Mouse (Mus musculus): Measurements from ENCODE around the gene Tph2. TPM values are rescaled to one million over a fixed set of nuclear protein-coding genes. Genes with fewer than 3 reads are reported as not detected.

Tph2 gene
- polyA plus RNA-seq, 1 experiment from 2014 or later: 0.25 TPM

GRCm38 (mm10) chr10:115160289-115160688 is 24.5 kb downstream of the Tph2 start:
- Histone ChIP-seq H3K27me3 (replicated peaks; ENCODE audit: control insufficient read depth, insufficient read depth, low read length) (no peaks in the 10 kb centered on the region), H3K27ac (ENCODE audit: low read length) (no peak overlapping the region), H3K4me2 (ENCODE audit: low read length) (no peak overlapping the region), H3K4me3 (replicated peaks; ENCODE audit: low read length) (no peak overlapping the region), H3K4me1 (replicated peaks; ENCODE audit: control insufficient read depth, insufficient read depth, low read length) (0 out of 2 replicates have a peak, but pooled peaks cover 3% of the 10 kb centered on the region), H3K9ac (replicated peaks; ENCODE audit: low read depth, low read length) (no peak overlapping the region), H3K36me3 (ENCODE audit: control insufficient read depth, insufficient read depth) (no peaks in the 10 kb centered on the region), H3K9me3 (ENCODE audit: control insufficient read depth, low read length) (peaks cover 2% of the 10 kb centered on the region; the same call in 1 of the 2 replicates)
- WGBS: 73% methylated on average over 5 of the region's 5 CpGs
- ATAC-seq: no peak

- no peak overlapping the region for H3K4me2 ChIP-seq (ENCODE audit: low read length)
Observed at GRCm38 (mm10) chr10:115147308-115147707, 37.5 kb downstream of the Tph2 start.

GRCm38 (mm10) chr10:115146257-115146898 is 38.4 kb downstream of the Tph2 start:
- Histone ChIP-seq H3K4me3 (replicated peaks; ENCODE audit: low read length) (no peak overlapping the region), H3K9me3 (ENCODE audit: control insufficient read depth, low read length) (no peaks in the 10 kb centered on the region), H3K27me3 (replicated peaks; ENCODE audit: control insufficient read depth, insufficient read depth, low read length) (no peaks in the 10 kb centered on the region), H3K4me1 (replicated peaks; ENCODE audit: control insufficient read depth, insufficient read depth, low read length) (no peaks in the 10 kb centered on the region), H3K4me2 (ENCODE audit: low read length) (no peak overlapping the region), H3K27ac (ENCODE audit: low read length) (no peak overlapping the region), H3K9ac (replicated peaks; ENCODE audit: low read depth, low read length) (no peak overlapping the region), H3K36me3 (ENCODE audit: control insufficient read depth, insufficient read depth) (no peaks in the 10 kb centered on the region)
- 80% methylated on average over 8 of the region's 8 CpGs for WGBS
- peak; percentile 69 for ATAC-seq

More at GRCm38 (mm10) chr10:115147308-115147707, 37.5 kb downstream of the Tph2 start:
- Histone ChIP-seq H3K27me3 (replicated peaks; ENCODE audit: control insufficient read depth, insufficient read depth, low read length) (no peaks in the 10 kb centered on the region), H3K27ac (ENCODE audit: low read length) (no peak overlapping the region), H3K9me3 (ENCODE audit: control insufficient read depth, low read length) (no peaks in the 10 kb centered on the region), H3K4me1 (replicated peaks; ENCODE audit: control insufficient read depth, insufficient read depth, low read length) (no peaks in the 10 kb centered on the region), H3K4me3 (replicated peaks; ENCODE audit: low read length) (no peak overlapping the region), H3K36me3 (ENCODE audit: control insufficient read depth, insufficient read depth) (no peaks in the 10 kb centered on the region), H3K9ac (replicated peaks; ENCODE audit: low read depth, low read length) (no peak overlapping the region)
- 69% methylated on average over 5 of the region's 5 CpGs for WGBS
- 0 out of 2 replicates have a peak, but pooled peaks have one; percentile 39 for ATAC-seq

- H3K9ac ChIP-seq (replicated peaks; ENCODE audit: low read depth, low read length): no peak overlapping the region
- H3K4me2 ChIP-seq (ENCODE audit: low read length): no peak overlapping the region
- no peaks in the 10 kb centered on the region for H3K4me1 ChIP-seq (replicated peaks; ENCODE audit: control insufficient read depth, insufficient read depth, low read length)
- no peak overlapping the region for H3K4me3 ChIP-seq (replicated peaks; ENCODE audit: low read length)
- H3K27me3 ChIP-seq (replicated peaks; ENCODE audit: control insufficient read depth, insufficient read depth, low read length): no peaks in the 10 kb centered on the region
- no peaks in the 10 kb centered on the region for H3K36me3 ChIP-seq (ENCODE audit: control insufficient read depth, insufficient read depth)
- H3K27ac ChIP-seq (ENCODE audit: low read length): no peak overlapping the region
- no peaks in the 10 kb centered on the region for H3K9me3 ChIP-seq (ENCODE audit: control insufficient read depth, low read length)
- ATAC-seq: no peak
- WGBS: 24% methylated on average over 5 of the region's 5 CpGs
Observed at GRCm38 (mm10) chr10:115144542-115144941, 40.3 kb downstream of the Tph2 start.

DNA sequence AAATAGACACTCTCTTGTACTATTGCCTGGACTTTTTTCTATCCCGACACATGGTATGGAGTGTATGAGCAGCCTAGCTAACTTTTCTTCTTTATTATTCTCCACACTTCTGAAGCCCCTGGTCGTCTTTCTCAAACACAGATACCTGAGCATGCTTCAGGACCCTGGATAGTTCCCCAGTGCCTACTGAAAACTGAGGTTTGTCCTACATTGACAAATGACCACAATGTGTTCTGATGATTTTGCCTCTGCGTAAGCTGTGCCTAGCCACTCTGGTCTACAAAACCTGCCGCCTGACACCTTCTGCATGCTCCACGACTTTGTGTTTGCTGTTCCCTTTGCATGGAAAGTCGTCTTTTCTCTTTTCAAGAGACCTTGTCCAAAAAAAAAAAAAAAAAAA is 41.2 kb downstream of the Tph2 start:
- H3K9ac ChIP-seq (replicated peaks; ENCODE audit: low read depth, low read length): no peak overlapping the region
- no peak overlapping the region for H3K27ac ChIP-seq (ENCODE audit: low read length)
- 56% methylated on average over 6 of the region's 6 CpGs for WGBS
- H3K36me3 ChIP-seq (ENCODE audit: control insufficient read depth, insufficient read depth): no peaks in the 10 kb centered on the region
- H3K9me3 ChIP-seq (ENCODE audit: control insufficient read depth, low read length): no peaks in the 10 kb centered on the region
- H3K4me2 ChIP-seq (ENCODE audit: low read length): no peak overlapping the region
- no peaks in the 10 kb centered on the region for H3K4me1 ChIP-seq (replicated peaks; ENCODE audit: control insufficient read depth, insufficient read depth, low read length)
- no peak overlapping the region for H3K4me3 ChIP-seq (replicated peaks; ENCODE audit: low read length)
- ATAC-seq: no peak
- H3K27me3 ChIP-seq (replicated peaks; ENCODE audit: control insufficient read depth, insufficient read depth, low read length): no peaks in the 10 kb centered on the region

GRCm38 (mm10) chr10:115137016-115137415 is 47.8 kb downstream of the Tph2 start:
- Histone ChIP-seq H3K9ac (replicated peaks; ENCODE audit: low read depth, low read length) (no peak overlapping the region), H3K4me1 (replicated peaks; ENCODE audit: control insufficient read depth, insufficient read depth, low read length) (no peaks in the 10 kb centered on the region), H3K9me3 (ENCODE audit: control insufficient read depth, low read length) (no peaks in the 10 kb centered on the region), H3K27ac (ENCODE audit: low read length) (no peak overlapping the region), H3K27me3 (replicated peaks; ENCODE audit: control insufficient read depth, insufficient read depth, low read length) (no peaks in the 10 kb centered on the region), H3K36me3 (ENCODE audit: control insufficient read depth, insufficient read depth) (no peaks in the 10 kb centered on the region), H3K4me2 (ENCODE audit: low read length) (no peak overlapping the region), H3K4me3 (replicated peaks; ENCODE audit: low read length) (no peak overlapping the region)
- ATAC-seq: no peak
- 72% methylated on average over 7 of the region's 7 CpGs for WGBS

GRCm38 (mm10) chr10:115127907-115128306 is 56.9 kb downstream of the Tph2 start:
- ATAC-seq: no peak
- Histone ChIP-seq H3K36me3 (ENCODE audit: control insufficient read depth, insufficient read depth) (no peaks in the 10 kb centered on the region), H3K27me3 (replicated peaks; ENCODE audit: control insufficient read depth, insufficient read depth, low read length) (no peaks in the 10 kb centered on the region), H3K9ac (replicated peaks; ENCODE audit: low read depth, low read length) (no peak overlapping the region), H3K9me3 (ENCODE audit: control insufficient read depth, low read length) (no peaks in the 10 kb centered on the region), H3K4me3 (replicated peaks; ENCODE audit: low read length) (no peak overlapping the region), H3K27ac (ENCODE audit: low read length) (no peak overlapping the region), H3K4me2 (ENCODE audit: low read length) (no peak overlapping the region), H3K4me1 (replicated peaks; ENCODE audit: control insufficient read depth, insufficient read depth, low read length) (no peaks in the 10 kb centered on the region)
- WGBS: 96% methylated on average over 1 of the region's 1 CpGs

GRCm38 (mm10) chr10:115125550-115125949 is 59.3 kb downstream of the Tph2 start:
- Histone ChIP-seq H3K4me2 (ENCODE audit: low read length) (0 out of 2 replicates have a peak overlapping the region, but pooled peaks have one; percentile 0), H3K27ac (ENCODE audit: low read length) (no peak overlapping the region)

GRCm38 (mm10) chr10:115125027-115125426 is 59.8 kb downstream of the Tph2 start:
- no peaks in the 10 kb centered on the region for H3K9me3 ChIP-seq (ENCODE audit: control insufficient read depth, low read length)
- 41% methylated on average over 5 of the region's 5 CpGs for WGBS
- no peaks in the 10 kb centered on the region for H3K36me3 ChIP-seq (ENCODE audit: control insufficient read depth, insufficient read depth)
- no peak for ATAC-seq
- H3K9ac ChIP-seq (replicated peaks; ENCODE audit: low read depth, low read length): no peak overlapping the region
- no peaks in the 10 kb centered on the region for H3K4me1 ChIP-seq (replicated peaks; ENCODE audit: control insufficient read depth, insufficient read depth, low read length)
- H3K27me3 ChIP-seq (replicated peaks; ENCODE audit: control insufficient read depth, insufficient read depth, low read length): no peaks in the 10 kb centered on the region
- H3K4me2 ChIP-seq (ENCODE audit: low read length): no peak overlapping the region
- no peak overlapping the region for H3K4me3 ChIP-seq (replicated peaks; ENCODE audit: low read length)
- no peak overlapping the region for H3K27ac ChIP-seq (ENCODE audit: low read length)

More at GRCm38 (mm10) chr10:115125550-115125949, 59.3 kb downstream of the Tph2 start:
- Histone ChIP-seq H3K27me3 (replicated peaks; ENCODE audit: control insufficient read depth, insufficient read depth, low read length) (no peaks in the 10 kb centered on the region), H3K4me1 (replicated peaks; ENCODE audit: control insufficient read depth, insufficient read depth, low read length) (no peaks in the 10 kb centered on the region), H3K4me3 (replicated peaks; ENCODE audit: low read length) (no peak overlapping the region), H3K9ac (replicated peaks; ENCODE audit: low read depth, low read length) (no peak overlapping the region), H3K9me3 (ENCODE audit: control insufficient read depth, low read length) (no peaks in the 10 kb centered on the region), H3K36me3 (ENCODE audit: control insufficient read depth, insufficient read depth) (no peaks in the 10 kb centered on the region)
- no peak for ATAC-seq
- 13% methylated on average over 5 of the region's 5 CpGs for WGBS

Data from forebrain, embryonic 16.5 days (tissue).